Mouse (Mus musculus) liver, embryonic 11.5 days (tissue): ENCODE data around the gene Uap1. TPM values are rescaled to one million over a fixed set of nuclear protein-coding genes. Genes with fewer than 3 reads are reported as not detected.

Experiments
- ATAC-seq: fragments of 200-750 bp; cut with Nextera tagmentation; replicated peaks from 2 replicates; pipeline ENCODE4 v1.8.0; 2017; ENCODE audit warnings: moderate number of reproducible peaks, mild to moderate bottlenecking, moderate TSS enrichment, moderate library complexity; ENCODE audit not compliant: low FRiP score
- DNase-seq: peaks from one replicate; pipeline ENCODE4 v3.0.0-alpha.2; 2017; ENCODE audit warnings: low spot score
- H3K27ac ChIP-seq: fragments of 300-500 bp; sonication (generic); 2 replicates; pipeline ENCODE4 v1.5.1; 2014; ENCODE audit warnings: mild to moderate bottlenecking, low read depth, low read length, control low read depth
- H3K27me3 ChIP-seq: fragments of 300-500 bp; sonication (generic); replicated peaks from 2 replicates; pipeline ENCODE4 v1.6.1; 2014; ENCODE audit warnings: low read length, mixed read lengths; ENCODE audit not compliant: control insufficient read depth, insufficient read depth
- H3K36me3 ChIP-seq: fragments of 300-500 bp; sonication (generic); 2 replicates; pipeline ENCODE4 v1.6.1; 2014; ENCODE audit warnings: mild to moderate bottlenecking, low read length, moderate library complexity, mixed read lengths; ENCODE audit not compliant: control insufficient read depth, insufficient read depth
- H3K4me1 ChIP-seq: fragments of 300-500 bp; sonication (generic); replicated peaks from 2 replicates; pipeline ENCODE4 v1.6.1; 2014; ENCODE audit warnings: low read length, mixed read lengths; ENCODE audit not compliant: control insufficient read depth, insufficient read depth
- H3K4me2 ChIP-seq: fragments of 300-500 bp; sonication (generic); 2 replicates; pipeline ENCODE4 v1.6.1; 2014; ENCODE audit warnings: mild to moderate bottlenecking, control low read depth, moderate library complexity
- H3K4me3 ChIP-seq: fragments of 300-500 bp; sonication (generic); 2 replicates; pipeline ENCODE4 v1.5.1; 2014; ENCODE audit warnings: low read depth, low read length, control low read depth
- H3K9ac ChIP-seq: fragments of 300-500 bp; sonication (generic); 2 replicates; pipeline ENCODE4 v1.6.1; 2014; ENCODE audit warnings: low read depth, low read length, control low read depth
- H3K9me3 ChIP-seq: fragments of 300-500 bp; sonication (generic); 2 replicates; pipeline ENCODE4 v1.6.1; 2016; ENCODE audit warnings: low read length, inconsistent platforms, mixed read lengths; ENCODE audit not compliant: control insufficient read depth
- WGBS: fragments of 180-500 bp; shearing (Covaris S2); extraction: QIAGEN DNeasy Blood & Tissue Kit; methylation state at CpG from one replicate; pipeline ENCODE4 v1.1.7; 2014; 5-methylcytosine and 5-hydroxymethylcytosine counted together
- polyA plus RNA-seq: library from polyadenylated mRNA; unstranded; fragments of >200 nt; fragmentation: Nextera tagmentation; extraction: Ambion mirVana; gene quantifications from 2 replicates; pipeline ENCODE4 v1.2.1, GENCODE M21; 2014

The Uap1 gene
- polyA plus RNA-seq, 1 experiment from 2014 or later: 60.0 TPM

- no peak; the same call in 1 of the 2 replicates for ATAC-seq
- no peak overlapping the region for H3K4me3 ChIP-seq
- H3K9ac ChIP-seq: no peak overlapping the region
- H3K9me3 ChIP-seq: no peaks in the 10 kb centered on the region
- H3K4me1 ChIP-seq: peaks cover 15% of the 10 kb centered on the region
- no peaks in the 10 kb centered on the region for H3K27me3 ChIP-seq
- 55% methylated on average over 8 of the region's 8 CpGs for WGBS
- peak overlapping the region; percentile 55; the same call in 1 of the 2 replicates for H3K27ac ChIP-seq
- H3K36me3 ChIP-seq: no peaks in the 10 kb centered on the region; the same call in 1 of the 2 replicates
- no peak for DNase-seq
- H3K4me2 ChIP-seq: peak overlapping the region; percentile 77
Measured at GRCm38 (mm10) chr1:170176661-170177239, 2.0 kb upstream of the Uap1 start.

GRCm38 (mm10) chr1:170175848-170176247 lies 1.1 kb upstream of the Uap1 start:
- no peaks in the 10 kb centered on the region for H3K27me3 ChIP-seq
- peak overlapping the region; percentile 77 for H3K4me2 ChIP-seq
- peak overlapping the region; percentile 55; the same call in 1 of the 2 replicates for H3K27ac ChIP-seq
- H3K9ac ChIP-seq: peak overlapping the region; percentile 41
- DNase-seq: no peak
- no peaks in the 10 kb centered on the region for H3K9me3 ChIP-seq
- no peak for ATAC-seq
- peaks cover 15% of the 10 kb centered on the region for H3K4me1 ChIP-seq
- H3K36me3 ChIP-seq: no peaks in the 10 kb centered on the region; the same call in 1 of the 2 replicates
- 43% methylated on average over 6 of the region's 6 CpGs for WGBS
- H3K4me3 ChIP-seq: no peak overlapping the region; the same call in 1 of the 2 replicates

DNA sequence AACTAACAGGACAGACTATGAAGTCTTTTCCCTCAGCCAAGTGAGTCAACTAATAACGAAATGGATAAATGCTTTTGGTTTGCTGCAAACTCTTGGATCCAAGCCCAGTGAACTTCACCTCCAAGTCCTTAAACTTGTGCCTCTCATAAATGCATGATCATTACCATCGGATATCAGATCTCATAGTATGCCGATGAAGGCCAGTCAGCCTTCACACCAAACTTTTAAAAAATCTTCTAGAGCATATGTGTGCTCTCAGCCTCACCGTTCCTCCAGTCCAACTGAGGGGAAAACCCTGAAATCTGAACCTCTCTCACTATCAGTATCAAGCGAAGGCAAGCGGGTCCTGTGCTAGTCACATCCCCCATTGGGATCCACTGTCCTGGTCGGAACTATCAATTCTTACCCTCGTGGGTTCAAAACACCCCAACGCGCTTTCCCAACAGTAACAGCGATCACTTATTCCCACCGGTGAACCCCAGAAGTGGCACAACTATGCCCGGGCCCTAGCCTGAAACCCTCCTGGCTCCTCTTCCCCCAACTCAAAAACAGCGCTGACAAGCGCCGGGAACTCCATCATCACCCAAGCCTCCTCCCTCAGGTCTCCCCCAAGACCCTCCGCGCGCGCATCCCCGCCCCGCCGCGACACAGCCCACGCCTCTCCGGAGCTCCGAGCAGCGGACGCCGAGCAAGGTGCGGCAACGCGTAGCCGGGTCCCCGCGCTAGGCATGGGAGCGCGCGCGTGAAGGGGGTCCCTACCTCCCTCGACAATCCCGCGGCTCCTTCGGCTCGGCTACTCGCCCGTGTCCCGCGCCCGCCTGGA lies 555 bp downstream of the Uap1 start:
- peak overlapping the region; percentile 91 for H3K27ac ChIP-seq
- peak overlapping the region; percentile 86 for H3K9ac ChIP-seq
- peak; percentile 58 for ATAC-seq
- H3K27me3 ChIP-seq: no peaks in the 10 kb centered on the region
- peak; percentile 78 for DNase-seq
- peaks cover 15% of the 10 kb centered on the region for H3K4me1 ChIP-seq
- under 1% methylated on average over 50 of the region's 50 CpGs for WGBS
- H3K4me3 ChIP-seq: peak overlapping the region; percentile 79
- H3K9me3 ChIP-seq: no peaks in the 10 kb centered on the region
- no peaks in the 10 kb centered on the region; the same call in 1 of the 2 replicates for H3K36me3 ChIP-seq
- H3K4me2 ChIP-seq: peak overlapping the region; percentile 86

GRCm38 (mm10) chr1:170167781-170168180 lies 7.0 kb downstream of the Uap1 start:
- no peak overlapping the region for H3K4me2 ChIP-seq
- ATAC-seq (no peak), DNase-seq (no peak)
- H3K4me3 ChIP-seq: no peak overlapping the region
- H3K9ac ChIP-seq: no peak overlapping the region
- no peaks in the 10 kb centered on the region for H3K9me3 ChIP-seq
- H3K36me3 ChIP-seq: peaks cover 3% of the 10 kb centered on the region; the same call in 1 of the 2 replicates
- WGBS: 65% methylated on average over 4 of the region's 6 CpGs
- H3K27ac ChIP-seq: no peak overlapping the region
- H3K4me1 ChIP-seq: no peaks in the 10 kb centered on the region
- H3K27me3 ChIP-seq: no peaks in the 10 kb centered on the region

GRCm38 (mm10) chr1:170164913-170165312 lies 9.8 kb downstream of the Uap1 start:
- no peaks in the 10 kb centered on the region for H3K27me3 ChIP-seq
- WGBS: 85% methylated on average over 3 of the region's 3 CpGs
- ATAC-seq (no peak), DNase-seq (no peak)
- no peak overlapping the region for H3K4me3 ChIP-seq
- no peaks in the 10 kb centered on the region for H3K4me1 ChIP-seq
- no peaks in the 10 kb centered on the region for H3K9me3 ChIP-seq
- 0 out of 2 replicates have a peak, but pooled peaks cover 8% of the 10 kb centered on the region for H3K36me3 ChIP-seq
- no peak overlapping the region for H3K9ac ChIP-seq
- H3K27ac ChIP-seq: no peak overlapping the region
- H3K4me2 ChIP-seq: no peak overlapping the region

- Histone ChIP-seq H3K9ac (no peak overlapping the region), H3K9me3 (no peaks in the 10 kb centered on the region), H3K36me3 (0 out of 2 replicates have a peak, but pooled peaks cover 8% of the 10 kb centered on the region), H3K4me1 (no peaks in the 10 kb centered on the region), H3K27me3 (no peaks in the 10 kb centered on the region), H3K27ac (no peak overlapping the region), H3K4me3 (no peak overlapping the region), H3K4me2 (no peak overlapping the region)
- 79% methylated on average over 2 of the region's 2 CpGs for WGBS
- ATAC-seq (no peak), DNase-seq (no peak)
Measured at GRCm38 (mm10) chr1:170164053-170164614, 10.6 kb downstream of the Uap1 start.

DNA sequence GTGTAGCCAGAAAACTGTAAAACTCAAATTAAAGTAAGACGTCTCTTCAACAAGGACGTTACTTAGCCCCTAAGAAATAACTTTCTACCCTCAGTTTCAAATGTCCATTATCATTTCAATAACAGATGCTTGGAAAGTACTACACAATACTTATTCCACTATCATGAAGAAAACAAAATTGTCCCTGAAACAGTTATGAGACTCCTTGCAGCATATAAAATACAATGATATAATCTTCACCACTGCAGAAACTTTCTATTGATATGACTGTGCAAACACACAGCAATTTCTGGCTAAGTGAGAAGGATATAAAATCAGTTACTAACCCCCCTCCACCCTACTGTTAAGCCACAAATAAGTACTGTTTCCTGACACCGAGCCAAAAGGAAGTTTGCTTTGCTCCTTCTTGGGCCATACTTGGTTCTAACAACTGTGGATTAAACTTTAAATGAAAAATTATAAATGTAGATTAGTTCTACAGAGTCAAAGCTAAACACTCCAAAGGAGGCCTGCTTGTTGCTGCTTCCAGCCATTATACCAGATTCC lies 11.3 kb downstream of the Uap1 start:
- ATAC-seq (no peak), DNase-seq (no peak)
- no peak overlapping the region for H3K4me3 ChIP-seq
- H3K9me3 ChIP-seq: no peaks in the 10 kb centered on the region
- no peak overlapping the region for H3K4me2 ChIP-seq
- H3K27me3 ChIP-seq: no peaks in the 10 kb centered on the region
- no peaks in the 10 kb centered on the region for H3K4me1 ChIP-seq
- WGBS: 77% methylated on average over 3 of the region's 3 CpGs
- 0 out of 2 replicates have a peak, but pooled peaks cover 8% of the 10 kb centered on the region for H3K36me3 ChIP-seq
- no peak overlapping the region for H3K27ac ChIP-seq
- no peak overlapping the region for H3K9ac ChIP-seq

GRCm38 (mm10) chr1:170161852-170162251 lies 12.9 kb downstream of the Uap1 start:
- Histone ChIP-seq H3K27me3 (no peaks in the 10 kb centered on the region), H3K4me3 (no peak overlapping the region), H3K9me3 (no peaks in the 10 kb centered on the region), H3K27ac (no peak overlapping the region), H3K4me2 (no peak overlapping the region), H3K9ac (no peak overlapping the region), H3K36me3 (peaks cover 14% of the 10 kb centered on the region; the same call in 1 of the 2 replicates), H3K4me1 (no peaks in the 10 kb centered on the region)
- ATAC-seq: no peak
- no peak for DNase-seq
- WGBS: 74% methylated on average over 6 of the region's 6 CpGs
